Mouse (Mus musculus) cerebellum, adult 11 months (tissue): ENCODE data around the gene Gm17581.

Experiments used
- DNase-seq: peaks from one replicate; pipeline ENCODE4 v3.0.0; 2022

Gene Gm17581

DNA sequence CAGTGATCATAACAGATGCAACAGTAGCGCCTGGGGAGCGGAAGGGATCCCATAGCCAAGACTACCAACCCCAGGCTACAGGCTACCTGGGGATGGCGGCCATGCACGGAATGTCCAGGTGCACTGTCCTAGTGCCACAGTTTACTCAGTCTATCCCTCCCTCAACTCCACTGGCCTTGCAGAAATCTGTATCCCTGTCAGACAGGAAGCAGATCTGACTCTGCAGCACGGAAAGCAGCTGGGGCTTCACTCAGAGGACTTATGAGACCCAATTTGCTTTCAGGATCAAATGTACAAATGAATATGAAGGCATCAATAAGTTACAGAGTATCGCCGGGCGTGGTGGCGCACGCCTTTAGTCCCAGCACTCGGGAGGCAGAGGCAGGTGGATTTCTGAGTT lies 47.9 kb downstream of the Gm17581 start:
- DNase-seq: no peak

DNA sequence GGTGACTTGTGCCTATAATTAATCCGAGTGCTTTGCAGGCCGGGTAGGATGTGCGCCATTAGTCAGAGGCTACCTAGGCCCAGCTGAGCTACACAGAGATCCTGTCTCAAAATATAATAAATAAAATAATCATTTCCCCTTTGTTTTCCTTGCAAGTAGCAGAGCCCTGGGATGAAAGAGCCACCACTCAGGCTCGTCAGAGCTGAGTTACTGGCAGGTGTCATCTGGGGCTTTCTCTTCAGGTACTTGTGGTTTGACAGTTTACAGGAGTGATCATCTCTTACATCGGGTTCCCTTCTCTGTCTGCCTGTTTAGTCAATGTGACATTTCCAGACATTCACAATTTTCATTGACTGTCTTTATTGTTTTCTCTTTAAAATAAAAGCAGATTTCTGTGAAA lies 49.1 kb downstream of the Gm17581 start:
- DNase-seq: no peak
